Comparison of ENCODE assay signal across 11 mouse cellular contexts in genomic region chr9:113793966-113794365, GRCm38 (mm10). TPM values are rescaled to one million over a fixed set of nuclear protein-coding genes. Genes with fewer than 3 reads are reported as not detected.
DNase-seq lines count a peak whose midpoint lies in the region; ATAC-seq lines count a peak whose summit lies in the region.
"Had no signal": no experiment of that assay in that cellular context is flagged by ENCODE, and none has a peak within 500 bp of the region (broad histone marks: within the 10 kb centered on the region; RNA-seq: fewer than 3 reads in every experiment).

No protein-coding gene starts in this region.

- H3K9me3 ChIP-seq in kidney, embryonic 16.5 days (ENCODE audit: low read length): no peaks in the 10 kb centered on the region
- H3K9me3 ChIP-seq in embryonic facial prominence, embryonic 14.5 days (ENCODE audit: control insufficient read depth, low read length): no peaks in the 10 kb centered on the region
- no peaks in the 10 kb centered on the region for H3K9me3 ChIP-seq in forebrain, embryonic 15.5 days
- no peaks in the 10 kb centered on the region for H3K9me3 ChIP-seq in midbrain, embryonic 13.5 days

- no peak for DNase-seq in kidney, postnatal 25 days
- no peak for DNase-seq in embryonic facial prominence, embryonic 14.5 days (ENCODE audit: low spot score)
- no peak for DNase-seq in ovary, postnatal 10 days (ENCODE audit: low spot score)
- no peak for DNase-seq in Muller cell, postnatal 12 days (ENCODE audit: inconsistent ontology term)
- DNase-seq: adrenal gland, postnatal 25 days; gastrocnemius, postnatal 14 days; layer of hippocampus, adult 9-11 months had no signal

- H3K27me3 ChIP-seq in kidney, embryonic 16.5 days (ENCODE audit: insufficient read depth, low read length): no peaks in the 10 kb centered on the region
- no peaks in the 10 kb centered on the region for H3K27me3 ChIP-seq in embryonic facial prominence, embryonic 14.5 days (replicated peaks; ENCODE audit: control insufficient read depth, insufficient read depth, low read length)
- no peaks in the 10 kb centered on the region for H3K27me3 ChIP-seq in forebrain, embryonic 15.5 days
- no peaks in the 10 kb centered on the region for H3K27me3 ChIP-seq in midbrain, embryonic 13.5 days

- H3K9ac ChIP-seq in kidney, embryonic 16.5 days (replicated peaks; ENCODE audit: low read length): no peak overlapping the region
- no peak overlapping the region for H3K9ac ChIP-seq in embryonic facial prominence, embryonic 14.5 days (ENCODE audit: low read depth, low read length)
- peak overlapping the region; percentile 71; the same call in 1 of the 2 replicates for H3K9ac ChIP-seq in forebrain, embryonic 15.5 days (replicated peaks)
- H3K9ac ChIP-seq in midbrain, embryonic 13.5 days (replicated peaks): peak overlapping the region; percentile 57

- H3K4me3 ChIP-seq in kidney, embryonic 16.5 days (ENCODE audit: low read length): no peak overlapping the region
- H3K4me3 ChIP-seq in embryonic facial prominence, embryonic 14.5 days (ENCODE audit: low read depth, low read length): peak overlapping the region; percentile 38
- peak overlapping the region; percentile 62 for H3K4me3 ChIP-seq in forebrain, embryonic 15.5 days
- peak overlapping the region; percentile 55 for H3K4me3 ChIP-seq in midbrain, embryonic 13.5 days (replicated peaks)

- H3K4me1 ChIP-seq in kidney, embryonic 16.5 days (ENCODE audit: insufficient read depth, low read length): peaks cover 13% of the 10 kb centered on the region
- H3K4me1 ChIP-seq in embryonic facial prominence, embryonic 14.5 days (ENCODE audit: control insufficient read depth, insufficient read depth, low read length): 0 out of 2 replicates have a peak, but pooled peaks cover 3% of the 10 kb centered on the region
- peaks cover 39% of the 10 kb centered on the region for H3K4me1 ChIP-seq in forebrain, embryonic 15.5 days
- peaks cover 30% of the 10 kb centered on the region for H3K4me1 ChIP-seq in midbrain, embryonic 13.5 days (replicated peaks)

- WGBS in kidney, embryonic 16.5 days: 86% methylated on average over 2 of the region's 2 CpGs
- WGBS in embryonic facial prominence, embryonic 14.5 days: 79% methylated on average over 2 of the region's 2 CpGs
- 60% methylated on average over 2 of the region's 2 CpGs for WGBS in forebrain, embryonic 15.5 days
- WGBS in midbrain, embryonic 13.5 days: 92% methylated on average over 2 of the region's 2 CpGs

- H3K4me2 ChIP-seq in kidney, embryonic 16.5 days (replicated peaks; ENCODE audit: low read depth, low read length): peak overlapping the region; percentile 18; the same call in 1 of the 2 replicates
- H3K4me2 ChIP-seq in embryonic facial prominence, embryonic 14.5 days (ENCODE audit: low read depth, low read length): peak overlapping the region; percentile 59
- peak overlapping the region; percentile 63 for H3K4me2 ChIP-seq in forebrain, embryonic 15.5 days (replicated peaks)
- H3K4me2 ChIP-seq in midbrain, embryonic 13.5 days (replicated peaks): peak overlapping the region; percentile 66

- H3K36me3 ChIP-seq in kidney, embryonic 16.5 days (ENCODE audit: insufficient read depth, low read length): no peaks in the 10 kb centered on the region
- H3K36me3 ChIP-seq in embryonic facial prominence, embryonic 14.5 days (ENCODE audit: control insufficient read depth, insufficient read depth, low read length): no peaks in the 10 kb centered on the region
- no peaks in the 10 kb centered on the region for H3K36me3 ChIP-seq in forebrain, embryonic 15.5 days
- no peaks in the 10 kb centered on the region for H3K36me3 ChIP-seq in midbrain, embryonic 13.5 days

- no peak overlapping the region for H3K27ac ChIP-seq in kidney, embryonic 16.5 days (ENCODE audit: low read length)
- H3K27ac ChIP-seq in embryonic facial prominence, embryonic 14.5 days (replicated peaks; ENCODE audit: low read depth, low read length): no peak overlapping the region
- peak overlapping the region; percentile 97; the same call in 1 of the 2 replicates for H3K27ac ChIP-seq in forebrain, embryonic 15.5 days (replicated peaks)
- H3K27ac ChIP-seq in midbrain, embryonic 13.5 days: 0 out of 2 replicates have a peak overlapping the region, but pooled peaks have one; percentile 95

- ATAC-seq in kidney, embryonic 16.5 days (ENCODE audit: low FRiP score, low TSS enrichment): no peak
- no peak for ATAC-seq in embryonic facial prominence, embryonic 14.5 days (ENCODE audit: low read depth)
- no peak for ATAC-seq in forebrain, embryonic 15.5 days (replicated peaks)
- ATAC-seq in midbrain, embryonic 13.5 days: no peak
- ATAC-seq in granulocyte monocyte progenitor cell, adult 5-6 weeks (replicated peaks; ENCODE audit: poor library complexity, severe bottlenecking): no peak

RNA-seq across cellular contexts. Expression of gene Clasp2, which starts 52.7 kb away (rescaled TPM):
- polyA plus RNA-seq in kidney, embryonic 16.5 days (2015; fragmentation: Nextera tagmentation; extraction: Ambion mirVana): 23.0 and 24.4 TPM in 2 replicates
- polyA plus RNA-seq in embryonic facial prominence, embryonic 14.5 days (2014; fragmentation: Nextera tagmentation; extraction: Ambion mirVana): 27.4 and 30.2 TPM in 2 replicates
- polyA plus RNA-seq in forebrain, embryonic 15.5 days (2015; fragmentation: Nextera tagmentation; extraction: Ambion mirVana): 122 and 123 TPM in 2 replicates
- 108 and 113 TPM in 2 replicates for polyA plus RNA-seq in midbrain, embryonic 13.5 days (2015; fragmentation: Nextera tagmentation; extraction: Ambion mirVana)
- 43.2 and 44.7 TPM in 2 replicates for total RNA-seq in granulocyte monocyte progenitor cell, adult 5-6 weeks (2014; fragmentation: Nextera tagmentation)
- total RNA-seq in granulocyte monocyte progenitor cell, adult 5-6 weeks (2017): 36.9 and 42.2 TPM in 2 replicates

Comparison
In these comparisons a context has a peak if more than half of its experiments do, and no peak if none do; other contexts are left out.
1. H3K27ac ChIP-seq: peak in forebrain, embryonic 15.5 days (single experiment) and midbrain, embryonic 13.5 days (single experiment); none in kidney, embryonic 16.5 days (single experiment) and embryonic facial prominence, embryonic 14.5 days (single experiment).
2. H3K9ac ChIP-seq: peak in forebrain, embryonic 15.5 days (single experiment) and midbrain, embryonic 13.5 days (single experiment); none in kidney, embryonic 16.5 days (single experiment) and embryonic facial prominence, embryonic 14.5 days (single experiment).
3. Peak in every context shown above with its lines, with median percentiles within 50 percentile points of each other: H3K4me2 ChIP-seq.